Mouse (Mus musculus) c-Kit-positive CD71-positive TER-119-negative erythroid progenitor cells, embryonic 14.5 days (primary cell): ENCODE data around the gene Mtfp1.
"Not testable (repeated sequence)": the region's sequence is repeated elsewhere in the genome, so short reads cannot be mapped to it uniquely, and the experiment has no call there.

Experiments
- DNase-seq: peaks from one replicate; pipeline ENCODE4 v3.0.0-alpha.2; 2013; ENCODE audit warnings: low read depth

The Mtfp1 gene

DNA sequence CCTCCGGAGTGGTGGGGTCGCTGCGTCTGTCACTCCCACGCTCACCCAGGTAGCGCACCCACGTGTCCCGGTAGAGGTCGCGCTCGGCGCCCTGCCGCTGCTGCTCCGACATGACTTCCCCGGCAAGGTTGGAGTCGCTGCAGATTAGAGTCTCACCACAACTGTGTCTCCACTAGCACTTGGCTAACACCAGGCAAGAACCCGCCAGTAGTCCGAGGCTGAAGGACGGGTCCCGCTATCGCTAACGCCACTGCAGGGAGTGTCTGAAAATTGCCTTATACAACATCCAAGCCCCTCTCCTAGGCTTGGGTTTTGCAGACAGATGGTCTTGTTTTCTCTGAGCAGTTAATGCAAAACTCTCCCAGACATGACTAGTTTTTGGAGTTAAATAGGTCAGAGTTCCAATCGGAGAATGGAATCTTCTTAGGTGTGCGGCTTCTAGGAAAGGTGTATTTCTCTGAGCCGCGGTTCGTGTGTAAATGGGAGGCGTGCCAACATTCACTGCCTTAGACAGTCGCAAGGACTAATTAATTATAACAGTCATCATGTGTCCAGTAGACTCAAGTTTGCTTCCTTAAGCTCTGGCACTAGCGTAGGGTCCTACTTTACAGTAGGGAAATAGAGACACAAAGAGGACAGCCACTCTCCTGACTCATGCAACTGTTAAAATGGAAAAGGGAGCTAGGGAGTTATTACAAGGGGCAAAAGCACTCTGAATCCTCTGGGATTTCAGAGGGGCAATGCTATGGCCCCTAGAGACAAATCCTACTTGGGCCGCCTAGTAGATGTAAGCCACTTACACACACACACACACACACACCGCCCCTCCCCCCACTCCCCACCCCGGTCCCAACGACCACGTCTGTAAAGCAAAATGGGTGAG is at the start of gene Mtfp1:
Gene Mtfp1 (minus strand): TSS at position 275 of the 883 bp plus-strand sequence.
- DNase-seq = peak; percentile 60

DNA sequence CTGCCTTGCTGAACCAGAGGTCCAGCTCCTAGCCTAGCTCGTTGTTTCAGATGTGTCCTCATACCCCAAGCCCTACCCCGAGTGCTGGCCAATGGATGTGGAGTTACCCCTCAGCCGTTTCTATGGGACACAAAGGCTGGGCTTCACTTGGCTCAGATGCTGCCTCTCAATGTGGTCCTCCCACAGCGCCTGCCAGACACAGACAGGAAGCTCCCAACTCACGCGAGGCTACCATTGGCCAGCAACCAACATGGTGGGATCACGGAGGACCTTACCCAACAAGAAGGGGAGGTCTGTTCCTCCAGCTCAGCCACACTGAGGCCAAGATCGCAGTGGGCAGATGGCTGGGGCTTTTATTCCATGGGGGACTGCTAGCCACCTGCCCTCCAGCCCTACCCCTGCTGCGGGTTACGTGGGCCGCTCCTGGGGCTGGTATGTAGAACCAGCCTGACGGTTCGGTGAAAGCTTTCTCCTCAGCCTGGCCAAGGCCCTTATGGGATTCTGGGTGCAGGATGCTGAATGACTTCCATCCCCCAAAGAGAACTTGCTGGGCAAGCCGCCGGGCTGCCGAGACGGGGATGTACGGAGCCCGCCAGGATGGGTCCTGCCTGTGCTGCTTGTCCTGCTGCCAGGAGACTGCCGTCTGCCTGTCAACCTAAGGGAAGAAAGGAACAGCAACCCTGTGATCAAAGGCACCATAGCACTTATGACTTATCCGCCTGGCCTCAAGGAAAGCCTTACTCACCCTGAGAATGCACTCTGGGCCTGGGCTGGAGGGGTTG is 48.2 kb upstream of the Mtfp1 start:
- no peak for DNase-seq

DNA sequence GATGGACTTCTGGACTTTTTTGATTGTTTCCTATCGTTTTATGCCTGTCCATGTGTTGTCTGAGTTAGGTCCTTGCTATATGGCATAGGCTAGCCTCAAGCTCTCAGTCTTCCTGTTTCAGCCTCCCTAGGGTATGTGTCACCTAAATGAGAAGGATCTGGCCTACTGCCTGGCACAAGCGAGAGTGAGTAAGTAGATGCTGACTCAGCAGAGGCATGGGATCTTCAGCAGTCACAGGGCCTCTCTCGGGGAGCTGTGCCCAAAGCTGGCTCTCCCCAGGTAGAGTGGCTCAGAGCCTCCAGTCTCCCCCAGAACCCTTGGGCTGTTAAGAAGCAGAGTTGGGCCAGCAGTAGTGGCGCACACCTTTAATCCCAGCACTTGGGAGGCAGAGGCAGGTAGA is 47.1 kb upstream of the Mtfp1 start:
- no peak for DNase-seq

DNA sequence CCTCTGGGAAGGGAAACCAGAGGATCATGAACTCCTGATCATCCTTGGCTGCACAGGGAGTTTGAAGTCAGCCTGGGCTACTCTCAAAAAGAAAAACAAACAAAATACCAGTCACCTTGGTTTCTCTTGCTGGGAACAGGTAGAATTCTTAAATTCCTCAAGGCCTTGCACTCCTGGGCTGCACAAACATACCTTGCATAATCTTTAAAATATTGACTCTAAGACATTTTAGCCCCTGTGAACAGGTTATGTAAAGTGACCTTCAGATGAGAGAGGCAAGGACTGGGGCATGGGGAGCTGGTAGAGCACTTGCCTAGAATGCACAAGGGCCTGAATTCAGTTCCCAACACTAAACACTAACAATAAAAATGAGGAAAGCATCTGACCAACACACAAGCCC is 46.3 kb upstream of the Mtfp1 start:
- DNase-seq = no peak

DNA sequence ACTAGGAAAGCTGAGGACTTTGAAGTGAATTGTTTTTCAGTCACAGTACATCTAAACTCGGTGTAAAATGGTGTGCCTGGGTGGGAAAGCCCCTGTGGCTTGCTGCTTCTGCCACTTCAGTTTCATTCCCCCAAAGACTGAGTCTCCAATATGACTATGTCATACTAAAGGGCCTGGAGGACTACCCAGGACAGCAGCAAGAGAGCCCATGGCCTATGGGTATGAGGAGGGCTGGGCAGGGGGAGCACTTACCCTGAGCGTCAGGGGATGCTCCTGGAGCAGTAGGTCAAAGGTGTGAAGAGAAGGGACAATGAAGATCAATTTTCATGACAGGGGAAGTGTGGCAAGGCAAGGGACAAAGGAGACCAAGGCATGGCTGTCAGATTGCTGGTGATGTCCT is 43.7 kb upstream of the Mtfp1 start:
- no peak for DNase-seq

DNA sequence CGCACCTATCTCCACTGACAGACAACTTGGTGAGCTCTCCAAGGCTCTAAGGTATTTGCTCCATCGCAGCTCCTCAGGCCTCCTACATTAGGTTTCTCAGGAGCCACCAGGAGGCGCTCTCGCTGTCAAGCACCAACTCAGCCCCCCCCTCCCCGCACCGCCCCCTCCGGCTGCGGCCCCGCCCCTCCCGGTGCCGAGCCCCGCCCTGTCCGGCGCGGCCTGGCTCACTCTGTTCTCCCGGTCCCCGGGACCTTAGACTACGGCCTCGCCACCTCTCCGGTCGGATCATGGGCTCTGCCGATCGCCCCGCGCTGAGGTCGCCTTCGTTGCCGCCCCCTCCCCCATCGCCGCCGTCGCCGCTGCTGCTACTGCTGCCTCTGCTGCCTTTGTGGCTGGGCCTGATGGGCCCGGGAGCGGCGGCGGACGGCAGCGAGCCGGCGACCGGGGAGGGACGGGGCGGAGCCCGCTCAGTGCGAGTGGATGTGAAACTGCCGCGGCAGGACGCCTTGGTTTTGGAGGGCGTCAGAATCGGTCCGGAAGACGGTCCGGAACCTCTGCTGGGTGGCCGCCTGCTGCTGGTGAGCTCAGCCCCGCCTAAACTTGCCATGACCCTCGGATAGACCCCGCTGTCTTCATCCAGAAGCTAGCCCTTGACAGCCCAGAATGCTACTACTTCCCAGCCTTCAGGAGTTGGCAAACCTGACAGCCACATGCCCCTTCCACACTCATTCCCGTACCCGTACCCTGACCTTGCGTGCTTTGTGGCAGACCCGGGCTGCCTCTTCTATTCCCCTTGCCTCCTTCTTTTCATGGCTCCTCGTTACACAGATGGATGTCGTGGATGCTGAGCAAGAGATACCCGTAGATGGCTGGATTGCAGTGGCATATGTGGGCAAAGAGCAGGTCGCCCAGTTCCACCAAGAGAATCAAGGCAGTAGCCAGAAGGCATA is 40.0 kb upstream of the Mtfp1 start, which contains the start of gene Rnf215:
Gene Rnf215 (plus strand): TSS at position 217 of the 950 bp plus-strand sequence.
- DNase-seq = peak; percentile 89

DNA sequence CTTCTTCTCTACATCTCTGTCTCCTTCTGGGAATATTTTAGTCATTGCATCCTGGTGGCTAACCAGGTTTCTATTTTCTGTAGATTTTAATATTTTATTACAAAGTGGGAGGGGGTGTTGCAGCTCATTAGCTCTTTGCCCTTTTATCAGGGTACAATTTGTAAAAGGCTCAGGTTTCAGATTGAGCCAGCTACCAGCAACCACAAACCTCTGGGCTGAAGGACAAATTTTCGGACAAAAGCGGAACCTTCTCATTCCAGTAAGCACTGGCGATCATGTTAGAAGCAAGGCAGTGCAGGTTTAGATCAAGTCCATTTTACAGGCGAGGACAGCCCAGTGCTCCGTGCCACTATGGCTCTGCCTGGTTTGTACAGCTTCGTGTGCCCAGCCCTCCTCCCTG is 39.2 kb upstream of the Mtfp1 start:
- no peak for DNase-seq

DNA sequence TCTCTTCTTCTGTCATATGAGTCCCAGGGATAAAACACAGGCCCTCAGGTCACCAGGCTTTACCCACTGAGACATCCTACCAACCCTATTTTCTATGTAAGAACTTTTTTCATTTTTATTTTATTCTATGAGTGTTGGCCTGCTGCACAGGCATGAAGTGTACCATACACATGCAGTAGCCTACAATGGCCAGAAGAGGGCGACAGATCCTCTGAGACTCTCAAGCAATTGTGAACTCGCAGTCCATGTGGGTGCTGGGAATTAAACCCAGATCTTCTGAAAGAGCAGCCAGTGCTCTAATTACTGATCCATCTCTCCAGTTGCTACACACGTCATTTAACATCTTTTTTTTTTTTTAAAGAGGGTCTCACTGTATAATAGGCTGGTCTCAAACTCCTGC is 38.2 kb upstream of the Mtfp1 start:
- no peak for DNase-seq

DNA sequence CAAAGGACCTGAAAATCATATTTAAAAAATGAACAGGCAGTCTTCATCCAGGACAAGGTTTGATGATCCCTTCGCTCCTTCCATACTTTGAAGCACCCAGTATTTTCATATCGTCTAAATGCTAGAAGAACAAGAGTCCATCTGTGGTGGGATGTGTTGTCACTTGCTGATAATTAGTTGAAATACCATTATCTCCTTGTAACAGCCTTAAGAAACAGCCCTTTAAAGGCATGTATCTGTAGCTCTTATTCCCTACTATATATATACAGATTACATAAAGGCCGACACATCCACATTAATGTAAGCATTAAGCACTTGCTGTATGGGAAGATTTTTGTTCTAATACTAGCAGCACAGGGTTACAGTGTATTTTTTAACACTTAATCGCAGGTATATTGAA is 33.2 kb upstream of the Mtfp1 start:
- DNase-seq = not testable (repeated sequence)

DNA sequence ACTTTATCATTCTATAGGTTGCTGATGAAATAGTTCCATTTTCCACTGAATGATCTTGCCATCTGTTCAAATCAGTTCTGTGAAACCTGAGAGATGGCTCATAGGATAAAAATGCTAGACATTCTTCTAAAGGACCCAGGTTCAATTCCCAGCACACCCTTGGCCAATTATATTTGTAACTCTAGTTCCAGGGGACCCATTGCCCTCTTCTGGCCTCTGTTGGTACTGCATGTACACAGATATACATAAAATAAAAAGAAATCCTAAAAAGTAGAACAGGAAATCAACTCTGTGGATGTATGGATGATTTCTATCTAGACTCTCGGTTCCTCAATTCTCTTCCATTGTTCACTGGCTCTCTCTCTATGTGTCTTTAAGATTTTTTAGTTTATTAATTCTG is 31.8 kb upstream of the Mtfp1 start:
- DNase-seq = no peak

DNA sequence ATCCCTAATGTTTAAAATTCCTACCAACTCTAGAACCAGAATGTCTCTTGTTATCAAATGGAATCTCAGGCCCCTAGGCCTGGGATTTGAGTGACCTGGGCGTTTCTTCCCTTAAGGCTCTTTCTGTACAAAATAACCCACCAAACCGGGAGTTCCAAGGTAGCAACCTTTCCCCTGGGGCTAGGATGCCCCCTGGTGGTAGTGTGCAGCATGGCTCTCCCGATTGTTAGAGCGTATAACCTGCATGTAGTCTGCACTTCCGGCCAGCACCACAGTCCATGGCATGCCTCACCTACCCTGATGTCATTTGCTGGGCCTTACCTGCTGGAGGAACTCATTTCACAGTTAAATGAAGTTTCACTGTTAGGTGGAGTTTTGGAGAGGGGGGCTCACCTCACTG is 28.7 kb upstream of the Mtfp1 start:
- DNase-seq = peak; percentile 69

DNA sequence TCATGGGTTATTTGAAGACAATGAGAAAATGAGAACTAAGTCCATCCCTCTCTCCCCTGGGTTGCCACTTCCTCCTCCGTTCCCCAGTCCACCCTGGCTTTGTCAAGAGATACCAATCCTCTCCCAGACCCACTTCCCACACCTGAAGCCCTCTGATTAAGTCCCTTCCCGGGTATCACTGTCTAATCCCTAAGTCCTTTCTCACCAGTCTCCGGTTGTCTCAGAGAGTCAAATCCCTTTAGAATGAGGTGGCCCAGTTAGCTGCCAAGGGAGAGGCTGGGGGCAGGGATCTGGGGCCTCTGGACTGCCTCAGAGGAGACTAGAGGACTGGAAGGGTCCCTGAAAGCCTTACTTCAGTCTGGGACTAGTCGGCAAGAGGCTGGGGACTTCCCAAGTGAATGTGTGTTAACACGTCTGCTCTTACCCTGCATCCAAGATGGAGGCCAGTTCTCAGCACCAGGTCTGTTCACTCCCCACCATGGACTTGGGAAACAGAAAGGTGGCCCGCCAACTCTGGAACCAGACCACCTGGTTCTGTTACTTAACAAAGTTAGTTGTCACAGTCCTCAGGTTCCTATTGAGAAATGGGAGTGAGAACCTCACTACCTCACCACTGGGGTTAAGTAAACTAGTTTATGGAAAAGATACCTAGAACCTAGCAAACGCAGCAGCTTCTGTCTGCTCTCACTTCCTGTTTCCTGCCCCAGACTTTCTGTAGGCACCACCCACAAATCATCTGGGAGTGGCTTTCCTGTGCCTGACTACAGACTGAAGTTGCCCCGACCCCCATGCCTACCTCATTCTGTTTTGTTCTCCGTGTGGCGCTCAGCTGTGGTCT is 27.7 kb upstream of the Mtfp1 start, which contains the start of gene Sec14l2:
Gene Sec14l2 (minus strand): TSS at position 674 of the 838 bp plus-strand sequence.
- DNase-seq = no peak

DNA sequence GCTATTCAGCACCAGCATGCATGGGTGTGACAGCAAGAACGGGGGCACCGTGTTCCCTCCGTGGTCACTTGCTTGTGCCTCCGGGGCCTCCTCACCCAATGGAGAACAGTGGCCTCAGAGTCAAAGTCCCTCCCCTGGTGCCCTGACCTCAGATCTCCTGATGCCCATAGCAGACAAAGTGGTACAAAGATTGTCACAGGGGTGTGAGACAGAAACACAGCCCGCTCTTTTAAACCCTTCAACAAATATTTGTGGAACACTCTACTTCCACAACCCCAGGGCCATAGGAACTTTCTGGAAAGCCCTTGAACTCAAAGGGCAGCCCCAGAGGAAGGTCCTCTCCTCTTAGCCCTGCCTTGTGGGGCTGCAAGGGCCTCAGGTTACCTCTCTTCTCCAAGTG is 27.0 kb upstream of the Mtfp1 start:
- no peak for DNase-seq

DNA sequence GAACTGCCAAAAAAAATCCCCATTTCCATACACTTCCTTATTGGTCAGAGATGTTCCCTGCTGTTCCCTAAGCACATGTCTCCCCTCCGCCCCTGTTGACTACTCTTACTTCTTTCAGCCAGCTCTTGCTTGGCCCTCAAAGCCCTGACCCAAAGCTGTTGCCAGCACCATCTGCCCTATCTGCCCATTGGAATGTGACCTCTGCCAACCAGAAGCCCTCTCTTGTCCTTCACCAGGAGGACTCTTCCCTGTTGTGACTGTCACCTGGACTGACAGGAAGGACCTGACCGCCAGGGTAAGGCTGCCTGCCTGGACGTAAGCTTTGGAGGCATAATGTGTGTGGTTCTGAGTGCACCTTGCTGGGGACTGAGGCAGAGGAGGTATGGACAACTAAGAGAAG is 26.4 kb upstream of the Mtfp1 start:
- no peak for DNase-seq

DNA sequence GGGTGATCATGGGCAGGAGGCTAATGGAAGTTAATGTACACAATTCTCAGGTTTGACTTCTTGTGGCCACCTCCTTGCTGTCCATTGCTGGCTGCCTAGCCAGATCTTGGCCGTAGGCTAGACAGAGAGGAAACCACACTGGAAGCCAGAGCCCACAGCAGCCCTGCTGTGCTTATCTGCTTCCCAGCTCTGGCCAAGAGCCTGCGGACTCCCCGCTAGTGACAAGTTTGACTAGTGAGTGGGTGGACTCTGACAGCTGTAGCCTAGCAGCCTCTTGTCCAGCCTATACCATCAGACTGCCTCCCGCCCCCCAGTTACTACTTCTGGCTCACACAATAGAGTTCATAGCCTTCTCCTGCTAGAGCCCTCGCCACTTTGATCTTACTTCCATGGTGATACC is 24.4 kb upstream of the Mtfp1 start:
- DNase-seq = no peak

DNA sequence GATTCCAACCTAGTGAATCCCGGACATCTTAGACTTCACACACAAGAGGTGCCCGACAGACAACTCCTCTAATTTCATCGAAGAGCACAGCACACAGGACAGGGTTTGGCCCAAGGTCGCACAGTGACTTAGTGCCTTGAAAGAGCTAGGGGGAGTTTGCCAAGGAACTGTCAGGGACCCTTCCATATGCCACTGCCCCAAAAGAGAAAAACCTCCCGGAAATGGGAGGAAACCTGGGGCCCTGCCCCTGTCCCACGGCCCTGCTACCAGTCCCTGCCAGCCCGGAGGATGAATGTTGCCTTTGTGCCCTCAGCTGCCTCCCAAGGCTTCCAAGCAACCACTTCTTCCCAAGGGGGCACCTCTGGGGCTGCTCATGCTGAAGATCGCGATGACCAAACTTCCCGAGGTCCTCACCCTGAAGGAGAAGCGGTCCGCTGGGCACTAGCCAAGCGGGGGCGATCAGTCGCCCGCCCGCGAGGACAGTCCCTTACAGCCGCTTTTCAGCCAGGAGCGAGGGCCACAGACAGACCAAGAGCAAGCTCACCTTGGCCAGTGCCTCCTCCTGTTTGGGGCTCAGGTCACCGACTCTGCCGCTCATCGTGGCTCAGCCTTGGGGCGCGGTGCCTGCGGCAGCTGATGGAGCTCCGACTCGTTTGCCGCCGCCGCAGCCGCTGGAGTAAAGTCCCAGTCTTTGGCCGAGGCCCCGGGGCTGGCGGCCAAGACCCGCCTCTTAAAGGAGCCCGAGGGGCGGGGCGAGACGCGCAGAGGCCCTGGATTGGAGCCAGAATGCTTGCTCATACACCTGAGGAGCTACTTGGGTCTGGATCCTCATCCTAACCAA is 23.1 kb upstream of the Mtfp1 start:
- DNase-seq = no peak

DNA sequence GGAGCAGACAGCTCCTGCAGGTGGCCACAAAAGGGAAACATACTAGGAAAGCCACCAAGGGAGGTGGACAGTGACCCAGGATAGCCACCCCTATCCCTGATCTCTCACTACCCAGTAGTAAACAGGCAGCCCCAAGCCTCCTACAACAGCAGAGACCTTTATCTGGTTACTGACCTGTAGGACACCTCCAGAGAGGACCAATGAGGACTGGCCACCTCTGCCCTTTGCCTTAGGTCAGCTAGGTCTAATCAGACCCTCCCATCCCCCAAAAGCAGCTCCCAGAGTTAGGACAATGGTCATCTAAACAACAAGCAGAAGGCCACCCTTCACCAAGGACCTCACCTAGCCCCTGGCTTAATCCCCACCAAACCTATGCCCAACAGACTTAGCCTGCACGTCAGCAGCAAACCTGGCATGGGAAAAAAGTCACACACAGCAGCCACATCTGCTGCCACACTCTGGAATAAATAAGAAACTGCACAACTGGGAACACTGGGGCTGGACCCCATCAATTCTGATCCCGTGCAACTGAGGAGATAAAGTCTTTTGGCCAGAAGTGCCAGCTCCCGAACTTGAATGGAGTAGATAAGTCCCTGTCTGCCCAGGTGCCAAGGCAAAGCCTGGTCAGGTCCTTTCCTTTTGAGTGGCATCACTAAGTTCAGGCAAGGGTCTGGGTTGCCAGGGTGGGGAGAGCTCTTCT is 22.3 kb upstream of the Mtfp1 start:
- DNase-seq = no peak

DNA sequence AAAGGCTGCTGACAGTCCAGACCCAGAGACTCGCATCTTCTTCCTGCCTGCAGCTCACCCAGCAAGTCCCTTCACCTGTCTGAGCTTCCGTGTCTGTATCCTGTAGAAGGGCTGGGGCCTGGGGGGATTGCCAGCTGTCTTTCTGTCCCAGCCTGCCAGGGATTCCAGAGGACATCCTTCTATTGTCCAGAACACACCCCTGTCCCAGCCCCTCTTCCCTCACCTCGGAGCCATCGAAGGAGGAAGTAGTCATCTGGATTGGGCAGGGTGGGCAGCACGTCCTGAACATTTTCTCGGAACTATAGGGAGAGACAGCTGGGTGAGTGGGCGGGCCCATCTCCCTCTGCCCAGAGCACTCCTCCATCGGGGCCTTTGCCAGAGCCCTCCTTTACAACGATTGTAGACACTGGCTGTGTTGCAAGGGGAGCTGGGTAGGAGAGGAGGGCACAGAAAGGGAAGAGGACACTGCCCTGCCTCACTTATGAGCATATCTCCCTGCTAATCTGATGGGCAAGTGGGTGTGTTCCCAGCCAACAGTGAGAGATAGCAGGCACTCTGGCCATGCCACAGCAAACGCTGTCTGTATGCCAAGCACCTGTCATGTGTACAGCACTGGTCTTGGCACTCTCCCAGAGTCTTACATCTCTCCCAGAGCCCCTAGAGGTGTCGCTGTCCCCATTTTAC is 21.4 kb upstream of the Mtfp1 start:
- DNase-seq = no peak

DNA sequence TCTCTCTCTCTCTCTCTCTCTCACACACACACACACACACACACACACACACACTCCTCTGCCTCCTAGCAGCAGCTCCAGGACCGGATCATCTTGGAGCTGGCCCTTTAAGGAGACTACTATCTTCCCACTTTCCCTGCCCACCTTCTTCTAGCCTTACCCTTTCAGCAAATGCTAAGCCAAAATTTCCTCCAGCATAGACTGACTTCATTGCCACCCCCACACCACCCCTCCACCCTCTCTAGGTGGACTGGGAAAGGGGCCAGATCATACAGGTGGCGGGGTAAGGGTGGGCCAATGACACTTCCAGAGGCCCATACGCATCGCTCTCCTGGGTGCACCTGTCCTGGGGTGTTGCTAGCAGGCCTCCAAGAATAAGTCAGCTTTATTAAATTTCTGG is 20.2 kb upstream of the Mtfp1 start:
- DNase-seq = no peak
